Mouse (Mus musculus): ENCODE data around the gene Tbkbp1. TPM values are rescaled to one million over a fixed set of nuclear protein-coding genes. Genes with fewer than 3 reads are reported as not detected.

Tbkbp1 gene
- polyA plus RNA-seq, 1 experiment, result 94.3 TPM

DNA sequence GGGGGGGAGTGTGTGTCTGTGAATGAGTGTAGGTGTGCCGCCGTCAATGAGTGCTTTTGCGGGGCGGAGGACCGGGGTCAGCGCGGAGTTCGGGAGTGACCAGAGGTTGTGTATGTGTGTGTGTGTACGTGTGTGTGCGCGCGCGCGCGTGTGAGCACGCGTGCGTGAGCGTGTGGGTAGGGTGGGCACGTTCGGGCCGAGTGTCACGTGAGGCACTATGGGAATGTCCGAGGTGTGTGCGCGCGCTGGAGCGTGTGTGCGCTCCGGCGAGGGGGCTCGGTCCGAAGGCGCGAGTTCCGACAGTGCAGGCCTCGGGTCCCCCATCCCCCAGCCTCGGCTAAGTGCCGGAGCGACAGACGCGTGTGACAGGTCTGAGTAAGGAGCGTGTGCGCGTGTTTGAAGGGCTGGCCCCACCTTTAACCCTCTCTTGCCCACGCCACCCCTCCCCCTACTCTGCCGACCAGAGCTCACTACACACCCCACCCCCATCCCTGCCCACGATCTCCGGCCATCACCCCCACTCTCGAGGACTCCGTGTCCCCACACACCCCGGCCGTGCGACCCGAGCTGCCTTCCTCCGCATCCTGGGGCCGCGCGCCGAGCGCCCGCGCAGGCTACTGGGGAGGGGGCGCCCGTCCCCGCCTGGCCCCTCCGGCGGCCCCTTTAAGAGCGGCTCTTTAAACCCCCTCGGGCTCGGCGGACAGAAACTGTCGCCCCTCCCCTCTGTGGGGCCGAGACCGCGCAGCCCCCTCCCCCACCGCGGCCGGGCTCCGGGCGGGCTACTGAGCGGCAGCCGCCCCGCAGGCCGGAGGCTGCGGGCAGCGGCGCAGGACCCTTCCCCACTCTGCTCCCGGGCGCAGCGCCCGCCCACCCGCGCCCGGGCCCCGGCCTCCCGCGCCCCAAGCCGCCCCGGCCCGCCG is 624 bp downstream of the Tbkbp1 start:
- WGBS, result under 1% methylated on average over 84 of the region's 102 CpGs
- TF ChIP-seq POLR2A (IDR thresholded peaks at IDR 0.05; ENCODE audit: borderline replicate concordance, insufficient read depth, low read length) (no peak; the same call in 1 of the 2 replicates), CTCF (IDR thresholded peaks at IDR 0.05; ENCODE audit: borderline replicate concordance, insufficient read depth, low read depth, low read length) (no peak)
- Histone ChIP-seq H3K4me3 (replicated peaks; ENCODE audit: insufficient read depth, low read depth, low read length) (peak overlapping the region; percentile 65), H3K4me1 (ENCODE audit: control insufficient read depth, insufficient read depth, low read length) (peaks cover 19% of the 10 kb centered on the region), H3K27me3 (ENCODE audit: control insufficient read depth, insufficient read depth, low read length) (no peaks in the 10 kb centered on the region), H3K27ac (ENCODE audit: insufficient read depth, low read length) (peak overlapping the region; percentile 48)
- DNase-seq, result peak; percentile 85 to 87

DNA sequence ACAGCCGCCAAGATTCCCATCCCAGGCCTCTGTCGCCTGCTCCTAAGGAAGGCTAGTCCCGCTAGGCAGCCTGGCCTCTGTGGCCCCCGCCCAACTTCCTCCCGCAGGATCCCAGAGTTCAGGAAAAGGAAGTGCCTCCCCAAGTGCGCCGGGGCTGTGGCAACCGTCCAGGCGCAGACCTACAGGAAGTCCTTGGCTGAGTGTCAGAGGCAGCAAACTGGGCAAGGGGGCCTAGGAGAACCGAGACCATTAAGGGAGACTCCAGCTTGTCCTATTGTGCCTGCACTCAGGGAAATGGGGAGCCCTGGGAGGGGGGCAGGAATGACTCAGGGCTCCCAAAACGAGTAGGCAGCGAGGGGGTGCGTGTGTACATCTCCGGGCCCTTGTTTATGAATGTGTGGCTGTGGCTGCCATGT is 1.3 kb downstream of the Tbkbp1 start:
- no peak for TF ChIP-seq CTCF (IDR thresholded peaks at IDR 0.05; ENCODE audit: borderline replicate concordance, insufficient read depth, low read depth, low read length)
- TF ChIP-seq POLR2A (IDR thresholded peaks at IDR 0.05; ENCODE audit: borderline replicate concordance, insufficient read depth, low read length), result no peak
- DNase-seq, result peak; percentile 75 to 79
- peaks cover 19% of the 10 kb centered on the region for H3K4me1 ChIP-seq (ENCODE audit: control insufficient read depth, insufficient read depth, low read length)
- H3K4me3 ChIP-seq (replicated peaks; ENCODE audit: insufficient read depth, low read depth, low read length), result peak overlapping the region; percentile 65
- WGBS, result under 1% methylated on average over 14 of the region's 14 CpGs
- no peaks in the 10 kb centered on the region for H3K27me3 ChIP-seq (ENCODE audit: control insufficient read depth, insufficient read depth, low read length)
- peak overlapping the region; percentile 26 for H3K27ac ChIP-seq (ENCODE audit: insufficient read depth, low read length)

DNA sequence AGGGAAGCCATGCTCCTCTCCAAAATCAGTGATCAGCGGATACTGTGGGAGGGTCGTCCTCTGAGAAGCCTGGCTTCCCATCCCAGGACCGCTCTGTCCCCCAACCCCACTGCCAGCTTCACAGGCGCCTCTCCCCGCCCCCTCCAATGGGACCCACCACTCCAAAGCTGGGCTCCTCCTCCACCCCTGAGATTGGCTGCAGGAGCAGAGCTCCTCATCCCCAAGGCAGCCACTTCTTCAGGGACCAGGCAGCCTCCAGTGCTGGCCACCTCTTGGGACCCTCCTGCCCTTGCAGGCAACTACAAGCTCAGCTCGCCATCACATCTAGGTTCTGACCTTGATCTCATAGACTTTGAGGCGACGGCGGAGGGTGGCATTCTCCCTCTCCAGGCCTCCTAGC is 2.3 kb downstream of the Tbkbp1 start:
- Histone ChIP-seq H3K4me1 (ENCODE audit: control insufficient read depth, insufficient read depth, low read length) (peaks cover 19% of the 10 kb centered on the region), H3K4me3 (replicated peaks; ENCODE audit: insufficient read depth, low read depth, low read length) (no peak overlapping the region), H3K27ac (ENCODE audit: insufficient read depth, low read length) (no peak overlapping the region; the same call in 1 of the 2 replicates), H3K27me3 (ENCODE audit: control insufficient read depth, insufficient read depth, low read length) (no peaks in the 10 kb centered on the region)
- TF ChIP-seq CTCF (IDR thresholded peaks at IDR 0.05; ENCODE audit: borderline replicate concordance, insufficient read depth, low read depth, low read length) (no peak), POLR2A (IDR thresholded peaks at IDR 0.05; ENCODE audit: borderline replicate concordance, insufficient read depth, low read length) (no peak)
- DNase-seq, result no peak
- WGBS, result 46% methylated on average over 9 of the region's 9 CpGs

DNA sequence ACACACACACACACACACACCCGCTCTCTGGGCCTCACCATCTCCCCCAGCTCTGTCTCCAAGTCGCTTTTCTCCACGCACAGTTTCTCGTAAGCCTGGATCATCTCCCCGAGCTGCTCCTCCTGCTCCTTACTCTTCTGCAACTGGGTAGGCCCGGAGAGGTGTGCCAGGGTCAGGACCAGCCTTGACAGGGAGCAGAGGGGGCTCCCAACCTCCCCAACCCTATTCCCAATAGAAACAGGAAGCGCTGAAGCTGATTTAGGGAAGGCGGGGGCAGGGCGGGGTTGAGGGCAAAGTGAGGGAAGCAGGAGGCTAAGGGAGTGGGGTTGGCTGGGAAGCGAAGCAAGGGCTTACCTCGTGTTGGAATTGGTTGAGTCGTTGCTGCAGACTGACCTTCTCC is 2.7 kb downstream of the Tbkbp1 start:
- no peaks in the 10 kb centered on the region for H3K27me3 ChIP-seq (ENCODE audit: control insufficient read depth, insufficient read depth, low read length)
- H3K4me1 ChIP-seq (ENCODE audit: control insufficient read depth, insufficient read depth, low read length), result peaks cover 19% of the 10 kb centered on the region
- DNase-seq, result no peak
- H3K27ac ChIP-seq (ENCODE audit: insufficient read depth, low read length), result no peak overlapping the region
- H3K4me3 ChIP-seq (replicated peaks; ENCODE audit: insufficient read depth, low read depth, low read length), result no peak overlapping the region
- TF ChIP-seq CTCF (IDR thresholded peaks at IDR 0.05; ENCODE audit: borderline replicate concordance, insufficient read depth, low read depth, low read length), result no peak
- TF ChIP-seq POLR2A (IDR thresholded peaks at IDR 0.05; ENCODE audit: borderline replicate concordance, insufficient read depth, low read length), result no peak
- WGBS, result 46% methylated on average over 12 of the region's 12 CpGs

DNA sequence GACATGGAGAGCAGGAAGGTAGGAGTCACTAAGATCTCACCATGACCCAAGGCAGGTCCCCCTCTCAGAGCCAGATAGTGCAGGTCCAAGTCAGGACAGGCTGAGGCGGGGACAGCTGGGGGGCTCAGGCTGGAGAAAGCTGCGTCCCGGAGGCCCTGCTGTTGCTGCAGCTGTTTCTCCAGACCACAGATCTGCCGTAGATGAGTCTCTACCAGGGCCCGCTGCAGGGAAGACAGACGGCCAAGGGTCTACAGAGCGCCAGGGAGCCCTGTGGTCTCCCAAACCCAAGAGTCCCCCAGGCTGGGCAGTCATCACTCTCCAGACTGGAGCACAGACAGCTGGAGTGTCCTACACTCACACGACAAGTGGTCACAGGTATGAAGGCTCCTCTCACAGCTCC is 4.0 kb downstream of the Tbkbp1 start:
- H3K27me3 ChIP-seq (ENCODE audit: control insufficient read depth, insufficient read depth, low read length), result no peaks in the 10 kb centered on the region
- no peak overlapping the region for H3K27ac ChIP-seq (ENCODE audit: insufficient read depth, low read length)
- H3K4me1 ChIP-seq (ENCODE audit: control insufficient read depth, insufficient read depth, low read length), result peaks cover 14% of the 10 kb centered on the region
- TF ChIP-seq CTCF (IDR thresholded peaks at IDR 0.05; ENCODE audit: borderline replicate concordance, insufficient read depth, low read depth, low read length), result no peak
- TF ChIP-seq POLR2A (IDR thresholded peaks at IDR 0.05; ENCODE audit: borderline replicate concordance, insufficient read depth, low read length), result no peak
- no peak for DNase-seq
- no peak overlapping the region for H3K4me3 ChIP-seq (replicated peaks; ENCODE audit: insufficient read depth, low read depth, low read length)
- WGBS, result 48% methylated on average over 8 of the region's 8 CpGs

DNA sequence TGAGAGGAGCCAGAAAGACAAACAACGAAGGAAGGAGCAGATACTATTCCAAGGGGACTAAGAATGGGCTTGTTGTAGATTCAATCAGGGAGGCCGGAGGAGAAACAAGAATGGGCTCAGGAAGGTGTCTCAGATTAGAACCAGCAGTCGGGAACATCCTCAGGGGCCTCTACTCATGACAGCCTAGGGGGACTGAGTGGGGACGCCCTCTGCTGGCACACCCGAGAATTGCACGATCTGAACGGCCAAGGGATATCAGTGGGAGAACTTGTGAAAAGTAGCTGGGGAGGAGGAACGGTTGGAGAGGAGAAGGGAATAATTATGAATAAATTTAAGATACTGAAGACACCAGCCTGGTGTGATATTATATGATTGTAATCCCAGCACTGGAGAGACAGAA is 4.6 kb downstream of the Tbkbp1 start:
- Histone ChIP-seq H3K4me3 (replicated peaks; ENCODE audit: insufficient read depth, low read depth, low read length) (no peak overlapping the region), H3K4me1 (ENCODE audit: control insufficient read depth, insufficient read depth, low read length) (peaks cover 10% of the 10 kb centered on the region), H3K27me3 (ENCODE audit: control insufficient read depth, insufficient read depth, low read length) (no peaks in the 10 kb centered on the region), H3K27ac (ENCODE audit: insufficient read depth, low read length) (no peak overlapping the region)
- 13% methylated on average over 8 of the region's 8 CpGs for WGBS
- TF ChIP-seq CTCF (IDR thresholded peaks at IDR 0.05; ENCODE audit: borderline replicate concordance, insufficient read depth, low read depth, low read length) (peak; percentile 85), POLR2A (IDR thresholded peaks at IDR 0.05; ENCODE audit: borderline replicate concordance, insufficient read depth, low read length) (no peak)
- peak; percentile 54 to 80 for DNase-seq

DNA sequence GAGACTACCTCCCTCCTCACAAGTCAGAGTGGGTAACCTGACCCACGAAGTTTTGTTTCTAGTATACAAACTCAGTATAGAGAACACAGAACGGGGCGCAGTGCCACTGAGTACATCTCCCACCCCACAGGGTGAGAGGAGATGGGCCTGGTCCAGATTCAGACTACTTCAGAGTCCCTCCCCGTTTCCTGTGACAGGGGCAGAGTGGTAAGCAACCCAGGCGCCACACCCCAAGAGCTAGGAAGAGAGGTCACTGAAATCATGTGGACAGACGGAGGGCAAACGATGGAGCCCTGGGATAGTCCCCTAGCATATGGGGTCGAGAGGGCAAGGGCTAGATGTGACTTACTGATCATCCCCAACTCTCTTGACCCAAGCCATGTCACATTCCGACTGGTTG is 5.3 kb downstream of the Tbkbp1 start:
- WGBS, result 78% methylated on average over 9 of the region's 9 CpGs
- H3K4me3 ChIP-seq (replicated peaks; ENCODE audit: insufficient read depth, low read depth, low read length), result no peak overlapping the region
- H3K27ac ChIP-seq (ENCODE audit: insufficient read depth, low read length), result no peak overlapping the region
- DNase-seq, result no peak
- H3K27me3 ChIP-seq (ENCODE audit: control insufficient read depth, insufficient read depth, low read length), result no peaks in the 10 kb centered on the region
- TF ChIP-seq POLR2A (IDR thresholded peaks at IDR 0.05; ENCODE audit: borderline replicate concordance, insufficient read depth, low read length), result no peak
- TF ChIP-seq CTCF (IDR thresholded peaks at IDR 0.05; ENCODE audit: borderline replicate concordance, insufficient read depth, low read depth, low read length), result no peak
- peaks cover 10% of the 10 kb centered on the region for H3K4me1 ChIP-seq (ENCODE audit: control insufficient read depth, insufficient read depth, low read length)

DNA sequence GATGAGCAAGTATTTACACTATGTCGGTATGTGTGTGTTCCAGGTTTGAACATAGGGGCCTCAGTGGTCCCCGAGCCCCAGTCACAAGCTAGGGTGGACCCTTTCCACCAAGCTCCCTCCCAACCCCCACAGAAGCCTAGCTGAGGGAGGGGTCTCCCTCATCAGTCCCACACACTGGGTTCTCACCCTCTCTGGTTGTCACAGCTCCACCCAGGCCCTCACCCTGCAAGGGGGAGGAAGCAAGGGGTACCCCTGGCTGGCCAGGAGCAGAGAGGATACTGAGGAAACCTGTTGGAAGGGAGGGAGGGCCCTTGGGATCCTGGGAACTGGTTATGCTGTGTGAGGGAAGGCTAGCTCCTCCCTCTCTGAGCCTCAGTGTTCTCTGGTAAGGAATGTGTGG is 6.0 kb downstream of the Tbkbp1 start:
- Histone ChIP-seq H3K4me3 (replicated peaks; ENCODE audit: insufficient read depth, low read depth, low read length) (no peak overlapping the region), H3K27me3 (ENCODE audit: control insufficient read depth, insufficient read depth, low read length) (no peaks in the 10 kb centered on the region), H3K4me1 (ENCODE audit: control insufficient read depth, insufficient read depth, low read length) (peaks cover 10% of the 10 kb centered on the region), H3K27ac (ENCODE audit: insufficient read depth, low read length) (no peak overlapping the region)
- no peak for DNase-seq
- WGBS, result 83% methylated on average over 2 of the region's 2 CpGs
- TF ChIP-seq CTCF (IDR thresholded peaks at IDR 0.05; ENCODE audit: borderline replicate concordance, insufficient read depth, low read depth, low read length) (no peak), POLR2A (IDR thresholded peaks at IDR 0.05; ENCODE audit: borderline replicate concordance, insufficient read depth, low read length) (no peak)
